11 mouse cellular contexts compared by ENCODE assay signal in the genomic region with DNA sequence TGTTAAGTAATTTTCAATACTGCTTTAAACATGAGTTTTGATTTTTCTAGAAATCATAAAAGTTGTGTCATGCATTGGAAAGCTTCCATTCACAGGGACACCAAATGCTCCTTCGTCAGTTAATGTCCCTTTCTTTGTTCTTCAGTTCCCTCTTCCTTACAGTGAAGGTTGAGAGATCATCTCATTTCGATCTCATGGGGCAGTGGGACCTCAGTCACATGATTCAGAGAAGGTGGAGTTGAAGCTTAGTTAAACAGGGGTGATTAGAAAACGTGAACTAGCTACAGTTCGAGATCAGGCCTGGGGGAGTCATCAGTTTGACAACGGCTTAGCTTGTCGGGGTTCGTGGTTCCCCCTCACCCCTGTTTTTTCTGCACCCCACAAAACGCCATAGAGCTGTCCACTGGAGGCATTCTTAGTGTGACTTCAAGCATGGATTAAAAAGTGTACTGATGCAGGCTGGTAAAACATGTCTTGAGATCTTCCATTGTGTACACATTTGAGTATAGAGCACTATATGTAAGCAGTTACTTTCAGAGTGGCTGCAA. TPM values are rescaled to one million over a fixed set of nuclear protein-coding genes. Genes with fewer than 3 reads are reported as not detected.
DNase-seq lines count a peak whose midpoint lies in the region; ATAC-seq and TF ChIP-seq lines count a peak whose summit lies in the region.
"Had no signal": no experiment of that assay in that cellular context is flagged by ENCODE, and none has a peak within 500 bp of the region (broad histone marks: within the 10 kb centered on the region; RNA-seq: fewer than 3 reads in every experiment).

No protein-coding gene starts in this region.

- 48% methylated on average over 8 of the region's 8 CpGs for WGBS in embryonic facial prominence, embryonic 12.5 days
- 50% methylated on average over 8 of the region's 8 CpGs for WGBS in embryonic facial prominence, embryonic 10.5 days
- 50% methylated on average over 8 of the region's 8 CpGs for WGBS in hindbrain, postnatal 0 days

- peak overlapping the region; percentile 65 for H3K4me2 ChIP-seq in embryonic facial prominence, embryonic 12.5 days (replicated peaks)
- H3K4me2 ChIP-seq in hindbrain, postnatal 0 days (ENCODE audit: low read depth, low read length): peak overlapping the region; percentile 75
- H3K4me2 ChIP-seq in myocyte (ENCODE audit: low read depth): peak overlapping the region; percentile 91

- TF ChIP-seq POLR2A in myocyte (IDR thresholded peaks at IDR 0.05; ENCODE audit: insufficient read length, low read depth): no peak

- H3K9ac ChIP-seq in embryonic facial prominence, embryonic 12.5 days: no peak overlapping the region
- H3K9ac ChIP-seq in hindbrain, postnatal 0 days (replicated peaks; ENCODE audit: low read length): no peak overlapping the region; the same call in 1 of the 2 replicates

- intact Hi-C loops in left cerebral cortex, adult 2 months (cut with DNase I): loop anchor here (10.0 kb wide), 1 partner anchor 1013 kb away; a partner anchor contains a TSS
- intact Hi-C loops in left cerebral cortex, postnatal 36 days (cut with DNase I): loop anchor here (10.0 kb wide), 1 partner anchor 1163 kb away; a partner anchor contains a TSS

- no peaks in the 10 kb centered on the region for H3K79me2 ChIP-seq in myocyte (ENCODE audit: control insufficient read depth, insufficient read depth)

- DNase-seq in embryonic facial prominence, embryonic 10.5 days (ENCODE audit: low spot score): no peak
- no peak for DNase-seq in left cerebral cortex, adult 2 months (ENCODE audit: extremely low spot score in 1 of 2, low spot score in 2 of 2)
- no peak for DNase-seq in left cerebral cortex, postnatal 36 days (ENCODE audit: low spot score in 2 of 2)
- DNase-seq in hindbrain, postnatal 0 days (ENCODE audit: low spot score): no peak
- DNase-seq in cerebellum, adult 8-10 months: no peak
- no peak for DNase-seq in cerebellum, adult 11-12 months
- DNase-seq: thymus, postnatal 4 days had no signal

- H3ac ChIP-seq in myocyte (ENCODE audit: control insufficient read depth, insufficient read length): no peak overlapping the region

- no peaks in the 10 kb centered on the region for H3K27me3 ChIP-seq in embryonic facial prominence, embryonic 12.5 days
- no peaks in the 10 kb centered on the region for H3K27me3 ChIP-seq in embryonic facial prominence, embryonic 10.5 days (replicated peaks; ENCODE audit: low read depth, poor library complexity, severe bottlenecking)
- no peaks in the 10 kb centered on the region for H3K27me3 ChIP-seq in hindbrain, postnatal 0 days (ENCODE audit: insufficient read depth, low read length)
- no peaks in the 10 kb centered on the region for H3K27me3 ChIP-seq in myocyte (ENCODE audit: control insufficient read depth, insufficient read depth, insufficient read length)

- no peaks in the 10 kb centered on the region for H3K9me3 ChIP-seq in embryonic facial prominence, embryonic 12.5 days
- no peaks in the 10 kb centered on the region for H3K9me3 ChIP-seq in embryonic facial prominence, embryonic 10.5 days
- no peaks in the 10 kb centered on the region for H3K9me3 ChIP-seq in hindbrain, postnatal 0 days (ENCODE audit: low read length)

- H3K4me3 ChIP-seq in embryonic facial prominence, embryonic 12.5 days: no peak overlapping the region
- no peak overlapping the region for H3K4me3 ChIP-seq in embryonic facial prominence, embryonic 10.5 days
- H3K4me3 ChIP-seq in left cerebral cortex, adult 2 months: peak overlapping the region; percentile 67; the same call in 1 of the 2 replicates
- peak overlapping the region; percentile 63 for H3K4me3 ChIP-seq in hindbrain, postnatal 0 days (ENCODE audit: low read length)
- H3K4me3 ChIP-seq in myocyte: peak overlapping the region; percentile 59

- H3K27ac ChIP-seq in embryonic facial prominence, embryonic 12.5 days: no peak overlapping the region
- H3K27ac ChIP-seq in embryonic facial prominence, embryonic 10.5 days (replicated peaks): no peak overlapping the region
- peak overlapping the region; percentile 1; the same call in 1 of the 2 replicates for H3K27ac ChIP-seq in left cerebral cortex, adult 2 months
- H3K27ac ChIP-seq in hindbrain, postnatal 0 days: no peak overlapping the region

- no peaks in the 10 kb centered on the region for H3K4me1 ChIP-seq in embryonic facial prominence, embryonic 12.5 days
- H3K4me1 ChIP-seq in embryonic facial prominence, embryonic 10.5 days: peaks cover 7% of the 10 kb centered on the region; the same call in 1 of the 2 replicates
- no peaks in the 10 kb centered on the region for H3K4me1 ChIP-seq in hindbrain, postnatal 0 days (ENCODE audit: insufficient read depth, low read length)

- H3K36me3 ChIP-seq in embryonic facial prominence, embryonic 12.5 days: no peaks in the 10 kb centered on the region
- no peaks in the 10 kb centered on the region for H3K36me3 ChIP-seq in embryonic facial prominence, embryonic 10.5 days (replicated peaks)
- H3K36me3 ChIP-seq in hindbrain, postnatal 0 days (ENCODE audit: insufficient read depth, low read length): no peaks in the 10 kb centered on the region
- no peaks in the 10 kb centered on the region for H3K36me3 ChIP-seq in myocyte (ENCODE audit: control insufficient read depth, insufficient read depth)

- no peak for TF ChIP-seq CTCF in left cerebral cortex, adult 2 months (IDR thresholded peaks at IDR 0.05)
- TF ChIP-seq CTCF in hindbrain, postnatal 0 days (IDR thresholded peaks at IDR 0.05; ENCODE audit: low read depth): no peak

- no peak for ATAC-seq in embryonic facial prominence, embryonic 12.5 days (ENCODE audit: insufficient number of reproducible peaks, insufficient read depth, low FRiP score, low TSS enrichment)
- ATAC-seq in hindbrain, postnatal 0 days: no peak

TF ChIP-seq in myocyte, 11 proteins besides CTCF, POLR2A, EP300 and RAD21:
- TF ChIP-seq MYOG (IDR thresholded peaks at IDR 0.05; ENCODE audit: control insufficient read depth in 1 of 3, insufficient read depth in 1 of 3, insufficient read length in 2 of 3, low read depth in 2 of 3): no peak
- no peak for TF ChIP-seq CEBPB (IDR thresholded peaks at IDR 0.05; ENCODE audit: insufficient read depth, poor library complexity, severe bottlenecking)
- TF ChIP-seq USF1 (IDR thresholded peaks at IDR 0.05; ENCODE audit: low read depth): no peak
- TF ChIP-seq MAX (IDR thresholded peaks at IDR 0.05; ENCODE audit: low read depth): no peak

RNA-seq across cellular contexts. Expression of a gene that starts 1.2 kb away (rescaled TPM):
- polyA plus RNA-seq in embryonic facial prominence, embryonic 12.5 days (2016; fragmentation: Nextera tagmentation; extraction: Ambion mirVana): 4.1 and 4.5 TPM in 2 replicates
- 2.3 and 3.5 TPM in 2 replicates for polyA plus RNA-seq in embryonic facial prominence, embryonic 10.5 days (2016; fragmentation: Nextera tagmentation; extraction: Ambion mirVana)
- 1 to 10 TPM; 3.0 to 3.9 TPM for total RNA-seq in left cerebral cortex, adult 2 months (2021)
- 1 to 10 TPM; 3.6 to 5.3 TPM for total RNA-seq in left cerebral cortex, postnatal 36 days (2021)
- total RNA-seq in hindbrain, postnatal 0 days (2014; rRNA removed): 0.18 and 1.9 TPM in 2 replicates
- 2.9 and 3.9 TPM in 2 replicates for polyA plus RNA-seq in hindbrain, postnatal 0 days (2015; fragmentation: Nextera tagmentation; extraction: Ambion mirVana)
- 1.3 TPM for polyA plus RNA-seq in myocyte (2012; fragmentation: generic; extraction: Trizol)

RNA-seq across cellular contexts. Expression of a gene that starts 1.3 kb away (rescaled TPM):
- 17.8 and 18.9 TPM in 2 replicates for polyA plus RNA-seq in embryonic facial prominence, embryonic 12.5 days (2016; fragmentation: Nextera tagmentation; extraction: Ambion mirVana)
- polyA plus RNA-seq in embryonic facial prominence, embryonic 10.5 days (2016; fragmentation: Nextera tagmentation; extraction: Ambion mirVana): 8.3 and 9.0 TPM in 2 replicates
- total RNA-seq in left cerebral cortex, adult 2 months (2021): 10 to 100 TPM; 14.6 to 15.4 TPM
- total RNA-seq in left cerebral cortex, postnatal 36 days (2021): 10 to 100 TPM; 17.8 to 19.3 TPM
- total RNA-seq in hindbrain, postnatal 0 days (2014; rRNA removed): 22.9 and 34.1 TPM in 2 replicates
- polyA plus RNA-seq in hindbrain, postnatal 0 days (2015; fragmentation: Nextera tagmentation; extraction: Ambion mirVana): 17.6 and 19.0 TPM in 2 replicates
- polyA plus RNA-seq in myocyte (2012; fragmentation: generic; extraction: Trizol): 17.8 TPM

RNA-seq across cellular contexts. Expression of a gene that starts 17.9 kb away (rescaled TPM):
- polyA plus RNA-seq in embryonic facial prominence, embryonic 12.5 days (2016; fragmentation: Nextera tagmentation; extraction: Ambion mirVana): not detected in 2 replicates
- polyA plus RNA-seq in embryonic facial prominence, embryonic 10.5 days (2016; fragmentation: Nextera tagmentation; extraction: Ambion mirVana): not detected in 2 replicates
- total RNA-seq in left cerebral cortex, adult 2 months (2021): not detected
- total RNA-seq in left cerebral cortex, postnatal 36 days (2021): not detected
- total RNA-seq in hindbrain, postnatal 0 days (2014; rRNA removed): not detected in 2 replicates
- 0.05 and 0.14 TPM in 2 replicates for polyA plus RNA-seq in hindbrain, postnatal 0 days (2015; fragmentation: Nextera tagmentation; extraction: Ambion mirVana)
- polyA plus RNA-seq in myocyte (2012; fragmentation: generic; extraction: Trizol): not detected
- total RNA-seq: common myeloid progenitor, adult 5-6 weeks had no signal

RNA-seq across cellular contexts. Expression of a gene that starts 22.1 kb away (rescaled TPM):
- polyA plus RNA-seq in embryonic facial prominence, embryonic 12.5 days (2016; fragmentation: Nextera tagmentation; extraction: Ambion mirVana): not detected in 2 replicates
- polyA plus RNA-seq in embryonic facial prominence, embryonic 10.5 days (2016; fragmentation: Nextera tagmentation; extraction: Ambion mirVana): 0.10 and 0.17 TPM in 2 replicates
- total RNA-seq in left cerebral cortex, adult 2 months (2021): not detected
- total RNA-seq in left cerebral cortex, postnatal 36 days (2021): not detected
- total RNA-seq in hindbrain, postnatal 0 days (2014; rRNA removed): not detected in 2 replicates
- not detected in 2 replicates for polyA plus RNA-seq in hindbrain, postnatal 0 days (2015; fragmentation: Nextera tagmentation; extraction: Ambion mirVana)
- 0.05 TPM for polyA plus RNA-seq in myocyte (2012; fragmentation: generic; extraction: Trizol)
- total RNA-seq: common myeloid progenitor, adult 5-6 weeks had no signal
- polyA plus RNA-seq: lung, adult 2 months had no signal

RNA-seq across cellular contexts. Expression of a gene that starts 31.6 kb away (rescaled TPM):
- 0.28 and 0.29 TPM in 2 replicates for polyA plus RNA-seq in embryonic facial prominence, embryonic 12.5 days (2016; fragmentation: Nextera tagmentation; extraction: Ambion mirVana)
- not detected in 2 replicates for polyA plus RNA-seq in embryonic facial prominence, embryonic 10.5 days (2016; fragmentation: Nextera tagmentation; extraction: Ambion mirVana)
- total RNA-seq in left cerebral cortex, adult 2 months (2021): under 1 TPM in 1 of 2 experiments, not detected in 1; 0.35 TPM
- total RNA-seq in left cerebral cortex, postnatal 36 days (2021): under 1 TPM in 1 of 2 experiments, not detected in 1; 0.12 TPM
- total RNA-seq in hindbrain, postnatal 0 days (2014; rRNA removed): 0.52 and 1.3 TPM in 2 replicates
- polyA plus RNA-seq in hindbrain, postnatal 0 days (2015; fragmentation: Nextera tagmentation; extraction: Ambion mirVana): 1.0 TPM in 2 replicates
- 0.12 TPM for polyA plus RNA-seq in myocyte (2012; fragmentation: generic; extraction: Trizol)

Comparison
In these comparisons a context has a peak if more than half of its experiments do, and no peak if none do; other contexts are left out.
1. H3K4me3 ChIP-seq: peak in left cerebral cortex, adult 2 months (single experiment), hindbrain, postnatal 0 days (single experiment) and myocyte (single experiment); none in embryonic facial prominence, embryonic 12.5 days (single experiment) and embryonic facial prominence, embryonic 10.5 days (single experiment).
2. Peak in every context shown above with its lines, with median percentiles within 50 percentile points of each other: H3K4me2 ChIP-seq.